Mouse (Mus musculus) liver, embryonic 12.5 days (tissue): ENCODE data around the gene Prss22. TPM values are rescaled to one million over a fixed set of nuclear protein-coding genes. Genes with fewer than 3 reads are reported as not detected.

Experiments used
- ATAC-seq: fragments of 200-750 bp; cut with Nextera tagmentation; 2 replicates; pipeline ENCODE4 v1.8.0; 2017; ENCODE audit warnings: moderate number of reproducible peaks, mild to moderate bottlenecking, moderate library complexity
- H3K27ac ChIP-seq: fragments of 300-500 bp; sonication (generic); 2 replicates; pipeline ENCODE4 v1.5.1; 2016; ENCODE audit warnings: mild to moderate bottlenecking
- H3K27me3 ChIP-seq: fragments of 300-500 bp; sonication (generic); replicated peaks from 2 replicates; pipeline ENCODE4 v1.6.1; 2016; ENCODE audit warnings: mild to moderate bottlenecking, moderate library complexity
- H3K36me3 ChIP-seq: fragments of 300-500 bp; sonication (generic); 2 replicates; pipeline ENCODE4 v1.6.1; 2016; ENCODE audit warnings: mild to moderate bottlenecking, moderate library complexity
- H3K4me1 ChIP-seq: fragments of 300-500 bp; sonication (generic); 2 replicates; pipeline ENCODE4 v1.6.1; 2016
- H3K4me2 ChIP-seq: fragments of 300-500 bp; sonication (generic); 2 replicates; pipeline ENCODE4 v1.6.1; 2016; ENCODE audit warnings: mild to moderate bottlenecking, moderate library complexity
- H3K4me3 ChIP-seq: fragments of 300-500 bp; sonication (generic); 2 replicates; pipeline ENCODE4 v1.5.1; 2016; ENCODE audit warnings: mild to moderate bottlenecking, moderate library complexity
- H3K9ac ChIP-seq: fragments of 300-500 bp; sonication (generic); 2 replicates; pipeline ENCODE4 v1.6.1; 2016; ENCODE audit warnings: mild to moderate bottlenecking, moderate library complexity
- H3K9me3 ChIP-seq: fragments of 300-500 bp; sonication (generic); replicated peaks from 2 replicates; pipeline ENCODE4 v1.6.1; 2016; ENCODE audit warnings: mild to moderate bottlenecking, moderate library complexity
- WGBS: fragments of 180-500 bp; shearing (Covaris S2); methylation state at CpG from one replicate; pipeline ENCODE4 v1.1.7; 2016; ENCODE audit not compliant: insufficient replicate concordance; 5-methylcytosine and 5-hydroxymethylcytosine counted together
- polyA plus RNA-seq: library from polyadenylated mRNA; unstranded; fragments of >200 nt; fragmentation: Nextera tagmentation; extraction: Ambion mirVana; gene quantifications from 2 replicates; pipeline ENCODE4 v1.2.1, GENCODE M21; 2016

Gene Prss22
- not detected in 2 replicates for polyA plus RNA-seq

DNA sequence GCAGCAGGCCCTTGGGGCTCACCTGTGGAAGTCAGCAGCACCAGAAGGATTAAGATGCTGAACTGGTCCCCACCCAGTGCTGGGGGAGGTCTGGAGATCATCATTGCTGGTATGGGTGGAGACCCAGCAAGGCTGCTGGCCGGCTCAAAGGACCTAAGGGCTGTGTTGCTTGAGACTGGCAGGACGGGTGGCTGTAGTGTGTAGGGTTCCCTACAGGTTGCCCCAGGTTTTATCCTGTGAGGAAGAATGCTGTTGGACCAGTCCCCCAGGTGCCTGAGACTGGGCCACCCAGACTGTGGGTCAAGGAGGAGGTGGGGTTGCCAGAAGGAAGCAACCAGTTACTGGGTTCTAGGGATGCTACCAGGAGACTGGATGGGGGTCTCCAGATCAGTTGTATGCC, at the start of gene Prss22:
Gene Prss22 (minus strand): TSS at position 200 of the 400 bp plus-strand sequence.
- no peak within 1 kb of the TSS for H3K9ac ChIP-seq
- peaks cover 10% of the 10 kb centered on the region for H3K4me1 ChIP-seq
- H3K4me3 ChIP-seq: no peak within 1 kb of the TSS
- no peaks in the 10 kb centered on the region for H3K36me3 ChIP-seq
- peaks cover 37% of the 10 kb centered on the region for H3K27me3 ChIP-seq
- WGBS: 42% methylated on average over 2 of the region's 2 CpGs
- H3K27ac ChIP-seq: no peak within 1 kb of the TSS
- H3K9me3 ChIP-seq: no peaks in the 10 kb centered on the region
- no peak for ATAC-seq
- no peak within 1 kb of the TSS for H3K4me2 ChIP-seq

DNA sequence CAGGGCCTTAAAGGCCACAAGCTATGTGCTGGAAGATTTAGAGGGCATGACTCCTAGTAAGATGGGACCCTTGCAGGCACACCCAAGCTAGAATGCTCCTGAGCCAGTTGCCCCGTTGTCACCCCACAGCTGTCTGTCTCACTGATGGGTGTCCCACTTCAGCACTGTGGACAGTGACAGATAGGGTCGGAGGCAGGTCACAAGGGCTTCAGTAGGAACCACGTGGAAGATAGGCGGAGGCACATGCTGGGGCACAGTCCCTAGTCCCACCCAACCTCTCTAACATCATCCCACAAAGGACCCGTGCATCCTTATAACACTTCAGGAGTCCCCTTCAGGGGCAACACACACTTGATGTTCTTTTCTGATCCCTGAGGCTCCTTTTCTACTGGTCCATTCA, 48.1 kb upstream of the Prss22 start:
- ATAC-seq: no peak
- Histone ChIP-seq H3K9me3 (no peaks in the 10 kb centered on the region), H3K9ac (no peak overlapping the region), H3K27ac (no peak overlapping the region), H3K36me3 (peaks cover 39% of the 10 kb centered on the region), H3K4me3 (no peak overlapping the region), H3K4me2 (no peak overlapping the region), H3K4me1 (no peaks in the 10 kb centered on the region), H3K27me3 (no peaks in the 10 kb centered on the region)
- WGBS: 34% methylated on average over 5 of the region's 5 CpGs

DNA sequence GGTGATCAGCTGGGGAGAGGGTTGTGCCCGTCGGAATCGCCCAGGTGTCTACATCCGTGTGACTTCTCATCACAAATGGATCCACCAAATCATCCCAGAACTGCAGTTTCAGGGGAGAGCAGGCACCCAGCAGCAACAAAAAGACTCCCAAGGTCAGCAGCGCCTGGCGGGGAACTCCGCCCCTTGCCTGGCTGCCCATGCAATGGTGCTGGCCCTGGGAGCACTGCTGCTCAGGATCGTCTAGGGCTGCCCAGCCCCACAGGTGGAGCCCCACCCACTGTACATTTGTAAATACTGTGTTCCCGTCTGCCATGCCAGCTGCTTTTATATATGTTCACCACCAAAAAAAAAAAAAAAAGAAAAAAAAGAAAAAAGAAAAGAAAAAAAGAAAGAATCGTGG, 47.7 kb upstream of the Prss22 start:
- Histone ChIP-seq H3K4me3 (no peak overlapping the region), H3K4me1 (no peaks in the 10 kb centered on the region), H3K4me2 (no peak overlapping the region), H3K27me3 (no peaks in the 10 kb centered on the region), H3K27ac (no peak overlapping the region), H3K9ac (no peak overlapping the region), H3K36me3 (peaks cover 35% of the 10 kb centered on the region), H3K9me3 (no peaks in the 10 kb centered on the region)
- no peak for ATAC-seq
- WGBS: 69% methylated on average over 10 of the region's 10 CpGs

DNA sequence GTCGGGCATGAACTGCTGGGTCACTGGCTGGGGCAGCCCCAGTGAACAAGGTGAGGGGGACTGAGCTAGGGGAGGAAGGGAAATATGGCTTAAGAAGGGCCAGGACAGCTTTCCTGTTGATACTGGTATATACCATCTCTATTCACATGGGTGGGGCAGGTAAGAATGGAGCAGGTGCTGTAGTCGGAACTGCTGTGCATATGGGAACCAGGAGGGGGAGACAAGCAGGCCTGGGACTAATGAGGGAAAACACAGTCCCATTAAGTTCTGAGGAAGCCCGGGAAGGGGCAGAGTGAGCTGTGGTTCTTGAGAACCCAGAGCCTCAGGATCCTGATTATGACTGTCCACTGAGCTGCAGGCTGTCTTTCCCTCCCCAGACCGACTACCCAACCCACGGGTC, 46.6 kb upstream of the Prss22 start:
- H3K27me3 ChIP-seq: no peaks in the 10 kb centered on the region
- no peak overlapping the region for H3K4me2 ChIP-seq
- no peak for ATAC-seq
- 58% methylated on average over 5 of the region's 5 CpGs for WGBS
- H3K4me3 ChIP-seq: no peak overlapping the region
- no peaks in the 10 kb centered on the region for H3K4me1 ChIP-seq
- H3K9ac ChIP-seq: no peak overlapping the region
- H3K9me3 ChIP-seq: no peaks in the 10 kb centered on the region
- no peak overlapping the region for H3K27ac ChIP-seq
- peaks cover 26% of the 10 kb centered on the region for H3K36me3 ChIP-seq

DNA sequence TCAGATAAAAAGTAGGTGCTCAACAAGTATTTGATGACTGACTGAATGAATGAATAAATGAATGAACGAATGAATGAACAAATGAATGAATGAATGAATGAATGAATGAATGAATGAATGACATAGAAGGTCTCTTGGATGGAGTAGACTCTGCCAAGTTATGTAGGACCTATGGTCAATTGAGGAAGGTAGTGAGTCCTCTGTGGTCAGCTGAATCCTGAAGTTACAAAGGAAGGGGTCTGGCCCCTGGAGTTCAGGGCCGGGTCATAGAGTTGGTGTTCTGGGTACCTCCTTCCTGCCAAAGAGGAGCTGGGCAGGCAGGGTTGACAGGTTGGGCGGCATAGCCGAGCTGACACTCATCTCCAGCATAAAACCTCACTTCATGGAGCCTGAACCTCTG, 39.9 kb upstream of the Prss22 start, which contains the start of gene Prss27:
Gene Prss27 (plus strand): TSS at position 301 of the 400 bp plus-strand sequence.
- Histone ChIP-seq H3K4me1 (no peaks in the 10 kb centered on the region), H3K9ac (no peak within 1 kb of the TSS), H3K27ac (no peak within 1 kb of the TSS), H3K4me2 (no peak within 1 kb of the TSS), H3K27me3 (no peaks in the 10 kb centered on the region), H3K36me3 (no peaks in the 10 kb centered on the region), H3K9me3 (no peaks in the 10 kb centered on the region), H3K4me3 (no peak within 1 kb of the TSS)
- WGBS: 29% methylated on average over 4 of the region's 4 CpGs
- ATAC-seq: no peak

DNA sequence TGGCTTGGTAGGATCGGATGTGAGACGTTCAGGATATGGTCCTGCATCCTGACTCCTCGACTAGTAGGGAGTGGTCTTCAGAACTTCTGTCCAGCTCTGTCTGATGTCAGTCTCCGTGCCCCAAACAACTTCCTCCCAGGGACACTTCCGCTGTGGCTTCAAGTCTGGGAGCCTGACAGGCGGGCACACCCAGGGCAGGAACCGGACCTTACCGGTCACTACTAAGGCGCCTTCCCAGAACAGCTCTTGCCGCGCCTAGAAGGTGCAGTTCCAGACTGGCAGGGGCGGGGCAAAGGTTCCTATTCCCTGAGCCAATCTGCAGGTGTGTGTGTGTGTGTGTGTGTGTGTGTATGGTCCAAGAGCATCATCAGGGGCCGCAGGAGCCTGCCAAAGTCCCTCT, 39.5 kb upstream of the Prss22 start:
- H3K4me1 ChIP-seq: no peaks in the 10 kb centered on the region
- no peak overlapping the region for H3K4me3 ChIP-seq
- ATAC-seq: 0 out of 2 replicates have a peak, but pooled peaks have one; percentile 24
- 37% methylated on average over 13 of the region's 13 CpGs for WGBS
- H3K27me3 ChIP-seq: no peaks in the 10 kb centered on the region
- H3K27ac ChIP-seq: no peak overlapping the region
- H3K9me3 ChIP-seq: no peaks in the 10 kb centered on the region
- H3K4me2 ChIP-seq: no peak overlapping the region
- no peaks in the 10 kb centered on the region for H3K36me3 ChIP-seq
- H3K9ac ChIP-seq: no peak overlapping the region

DNA sequence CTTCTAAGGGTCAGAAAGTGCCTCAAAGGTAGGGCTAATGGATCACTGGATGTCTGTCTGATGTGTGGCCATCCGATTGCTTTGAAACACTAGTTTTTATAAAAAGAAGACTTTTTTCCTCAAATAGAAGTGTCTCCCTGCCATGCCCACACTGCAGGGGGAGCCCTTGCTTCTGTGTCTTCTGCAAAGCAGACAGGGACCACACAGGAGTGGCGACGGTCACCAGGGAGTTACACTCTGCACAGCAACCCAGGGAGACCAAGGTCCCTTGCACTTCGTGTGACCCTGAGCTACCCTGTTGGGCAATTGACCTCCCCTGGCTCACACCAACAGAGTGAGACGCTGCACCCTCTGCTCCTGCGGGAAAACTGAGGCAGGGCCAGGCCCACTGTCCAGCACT, 39.1 kb upstream of the Prss22 start:
- no peaks in the 10 kb centered on the region for H3K9me3 ChIP-seq
- no peaks in the 10 kb centered on the region for H3K4me1 ChIP-seq
- WGBS: 41% methylated on average over 6 of the region's 6 CpGs
- H3K4me2 ChIP-seq: no peak overlapping the region
- no peak overlapping the region for H3K9ac ChIP-seq
- 0 out of 2 replicates have a peak, but pooled peaks have one; percentile 27 for ATAC-seq
- no peak overlapping the region for H3K4me3 ChIP-seq
- H3K27me3 ChIP-seq: no peaks in the 10 kb centered on the region
- no peak overlapping the region for H3K27ac ChIP-seq
- no peaks in the 10 kb centered on the region for H3K36me3 ChIP-seq

DNA sequence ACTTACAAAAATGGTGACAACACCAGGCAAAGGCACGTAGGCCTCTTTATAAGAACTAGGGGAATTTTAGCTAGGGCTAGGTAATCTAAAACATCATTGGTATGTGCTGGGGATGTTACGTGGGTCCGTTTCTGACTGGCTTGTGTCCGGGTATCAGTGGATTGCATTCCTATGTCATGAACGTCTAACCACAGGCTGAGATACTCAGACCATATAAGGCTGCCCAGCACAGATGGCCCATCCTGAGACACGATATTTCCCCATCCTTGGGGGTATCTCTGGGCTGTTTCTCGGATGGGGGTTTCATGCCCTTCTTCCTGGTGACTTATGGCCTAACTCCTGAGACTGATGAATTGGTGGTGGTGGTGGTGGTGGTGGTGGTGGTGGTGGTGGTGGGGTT, 37.2 kb upstream of the Prss22 start:
- 53% methylated on average over 7 of the region's 7 CpGs for WGBS
- H3K36me3 ChIP-seq: no peaks in the 10 kb centered on the region
- H3K4me1 ChIP-seq: no peaks in the 10 kb centered on the region
- H3K27ac ChIP-seq: no peak overlapping the region
- no peak overlapping the region for H3K9ac ChIP-seq
- no peak overlapping the region for H3K4me3 ChIP-seq
- no peaks in the 10 kb centered on the region for H3K9me3 ChIP-seq
- H3K27me3 ChIP-seq: 0 out of 2 replicates have a peak, but pooled peaks cover 1% of the 10 kb centered on the region
- ATAC-seq: no peak
- no peak overlapping the region for H3K4me2 ChIP-seq

DNA sequence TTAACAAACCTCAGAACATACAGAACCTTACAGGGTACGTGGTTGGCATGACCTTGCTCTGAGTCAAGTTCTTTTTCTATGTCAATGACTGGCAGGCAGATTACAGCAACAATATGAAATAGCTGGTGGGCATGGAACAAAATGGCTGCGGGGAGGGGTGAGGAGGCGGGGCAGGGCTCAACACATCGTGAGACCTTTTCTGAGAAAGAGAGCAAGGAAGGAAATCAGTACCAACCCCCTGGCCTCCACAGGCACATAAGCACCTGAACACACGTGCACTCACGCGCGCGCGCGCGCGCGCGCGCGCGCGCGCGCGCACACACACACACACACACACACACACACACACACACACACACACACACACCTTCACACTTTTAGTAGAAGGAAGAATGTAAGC, 32.7 kb upstream of the Prss22 start:
- ATAC-seq: no peak
- no peaks in the 10 kb centered on the region for H3K4me1 ChIP-seq
- no peak overlapping the region for H3K4me3 ChIP-seq
- H3K9ac ChIP-seq: no peak overlapping the region
- H3K27ac ChIP-seq: no peak overlapping the region
- no peak overlapping the region for H3K4me2 ChIP-seq
- no peaks in the 10 kb centered on the region for H3K9me3 ChIP-seq
- WGBS: 59% methylated on average over 17 of the region's 22 CpGs
- 0 out of 2 replicates have a peak, but pooled peaks cover 13% of the 10 kb centered on the region for H3K27me3 ChIP-seq
- no peaks in the 10 kb centered on the region for H3K36me3 ChIP-seq

DNA sequence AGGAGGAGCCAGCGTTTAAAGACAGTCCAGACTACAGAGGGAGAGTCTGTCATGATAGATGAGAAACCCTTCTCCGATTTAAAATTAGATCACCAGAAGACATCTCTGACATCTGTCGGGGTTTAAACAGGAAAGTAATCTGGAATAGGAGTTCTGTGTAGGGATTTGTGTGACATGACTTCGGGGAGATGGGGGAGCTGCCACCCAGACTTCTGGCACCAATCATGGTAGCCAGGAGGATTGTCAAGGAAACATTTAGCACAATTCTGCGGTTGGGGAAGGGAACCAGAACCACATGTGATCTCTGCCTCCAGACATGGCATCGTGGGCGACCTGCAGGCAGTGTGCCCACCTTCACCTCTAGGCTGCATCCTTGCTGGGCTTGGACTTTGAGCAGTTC, 31.6 kb upstream of the Prss22 start:
- Histone ChIP-seq H3K27ac (no peak overlapping the region), H3K4me1 (no peaks in the 10 kb centered on the region), H3K4me2 (no peak overlapping the region), H3K27me3 (0 out of 2 replicates have a peak, but pooled peaks cover 13% of the 10 kb centered on the region), H3K9ac (no peak overlapping the region), H3K36me3 (no peaks in the 10 kb centered on the region), H3K9me3 (no peaks in the 10 kb centered on the region), H3K4me3 (no peak overlapping the region)
- 62% methylated on average over 7 of the region's 7 CpGs for WGBS
- no peak for ATAC-seq

DNA sequence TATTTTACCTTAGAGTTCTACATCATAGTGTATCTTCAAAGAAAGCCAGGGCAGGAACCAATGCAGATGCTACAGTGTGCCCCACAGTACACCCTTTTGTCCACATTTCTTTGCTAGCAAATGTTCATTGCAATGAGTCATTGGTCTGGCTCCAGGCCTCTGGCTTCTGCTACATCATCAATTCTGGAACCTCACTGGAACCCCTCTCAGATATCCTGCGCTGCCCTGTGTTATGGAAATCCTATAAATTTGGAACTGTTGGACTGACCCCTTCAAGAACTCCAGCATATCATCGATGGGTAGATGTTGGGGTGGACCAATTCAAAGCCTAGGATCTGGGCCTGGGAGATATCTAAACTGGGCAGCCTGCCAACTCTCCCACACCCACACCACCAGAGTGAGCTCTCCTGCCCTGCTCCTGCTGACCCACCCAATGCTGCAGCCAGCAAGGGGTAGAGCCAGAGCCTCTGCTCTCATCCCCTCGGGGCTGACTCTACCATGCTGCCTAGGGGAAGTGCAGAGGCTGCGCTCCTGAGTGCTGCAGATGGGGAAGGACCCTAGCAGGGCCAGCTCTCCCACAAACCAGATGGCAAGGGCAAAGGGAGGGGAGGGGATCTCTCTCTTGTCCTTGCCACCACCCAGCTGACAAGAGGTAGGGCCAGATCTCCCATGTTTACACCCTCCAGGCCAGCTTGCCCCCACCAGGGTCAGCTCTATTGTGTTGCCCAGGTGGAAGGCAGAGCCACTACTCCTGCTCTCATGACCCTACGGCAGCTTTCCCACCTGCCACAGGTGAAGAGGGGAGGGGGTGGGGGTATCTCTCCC, 23.7 kb upstream of the Prss22 start:
- no peak; the same call in 1 of the 2 replicates for ATAC-seq
- Histone ChIP-seq H3K36me3 (no peaks in the 10 kb centered on the region), H3K27me3 (peaks cover 6% of the 10 kb centered on the region), H3K4me3 (no peak overlapping the region), H3K9ac (no peak overlapping the region), H3K9me3 (no peaks in the 10 kb centered on the region), H3K4me2 (no peak overlapping the region), H3K4me1 (no peaks in the 10 kb centered on the region), H3K27ac (no peak overlapping the region)
- WGBS: 48% methylated on average over 5 of the region's 5 CpGs

DNA sequence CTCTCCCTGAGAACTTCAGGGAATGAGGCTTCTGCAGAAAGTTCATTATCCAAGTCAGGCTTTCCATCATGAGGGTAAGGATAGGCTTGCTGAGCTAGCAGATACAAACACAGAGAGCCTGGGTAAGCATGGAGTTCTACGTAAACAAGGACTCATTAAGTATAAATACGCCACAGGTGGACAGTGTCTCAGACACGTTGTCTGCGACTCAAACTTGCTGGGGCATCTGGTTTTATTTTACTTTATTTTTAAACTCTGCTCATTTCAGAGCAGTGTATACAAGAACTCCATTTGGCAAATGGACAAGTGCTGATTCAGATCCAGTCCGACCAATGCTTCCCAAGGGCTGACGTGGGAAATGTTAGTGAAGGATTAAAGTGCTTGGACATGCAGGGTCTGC, 22.8 kb upstream of the Prss22 start:
- Histone ChIP-seq H3K4me2 (no peak overlapping the region), H3K27ac (no peak overlapping the region), H3K27me3 (peaks cover 6% of the 10 kb centered on the region), H3K36me3 (no peaks in the 10 kb centered on the region), H3K9ac (no peak overlapping the region), H3K4me3 (no peak overlapping the region), H3K9me3 (no peaks in the 10 kb centered on the region), H3K4me1 (no peaks in the 10 kb centered on the region)
- ATAC-seq: no peak
- 66% methylated on average over 6 of the region's 6 CpGs for WGBS
